15 mouse cellular contexts compared by ENCODE assay signal in the genomic region with DNA sequence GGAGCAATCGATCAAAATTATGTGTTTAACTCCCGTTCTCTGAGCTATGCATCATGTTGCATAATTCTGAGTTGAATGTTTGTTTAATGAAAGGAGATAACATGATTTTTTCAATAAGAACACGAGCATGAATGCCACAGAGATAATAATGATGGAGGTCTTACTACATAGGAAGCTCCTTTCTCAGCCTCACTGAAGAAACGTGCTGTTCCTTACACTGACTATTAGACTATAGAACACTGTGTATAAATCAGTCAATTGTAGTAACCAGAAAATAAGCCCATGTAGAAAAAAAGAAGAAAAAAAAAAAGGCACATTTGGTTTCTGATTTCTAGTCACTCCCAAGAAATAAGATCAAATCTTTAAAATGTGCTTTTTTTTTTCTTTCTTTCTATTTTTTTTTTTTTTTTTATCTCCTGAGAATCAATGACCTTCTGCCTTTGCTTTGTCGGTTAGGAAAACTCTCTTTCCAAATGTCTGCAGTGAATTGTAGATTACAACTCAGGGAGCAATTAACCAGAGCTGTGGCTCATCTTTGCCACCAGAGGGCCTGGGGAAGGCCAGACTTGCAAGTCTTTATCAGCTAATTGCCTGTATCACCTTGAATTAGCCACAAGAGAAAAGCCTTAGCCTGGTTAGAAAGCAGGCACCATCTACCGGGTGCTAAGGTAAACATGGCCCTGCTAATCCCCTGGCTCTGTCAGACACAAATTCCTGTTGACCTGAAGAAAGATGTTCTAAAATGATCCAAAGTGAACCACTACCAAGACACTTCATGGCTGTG.
DNase-seq lines count a peak whose midpoint lies in the region; ATAC-seq and TF ChIP-seq lines count a peak whose summit lies in the region.
"Had no signal": no experiment of that assay in that cellular context is flagged by ENCODE, and none has a peak within 500 bp of the region (broad histone marks: within the 10 kb centered on the region; RNA-seq: fewer than 3 reads in every experiment).

No protein-coding gene starts in this region.

- no peak overlapping the region for H3K9ac ChIP-seq in embryonic facial prominence, embryonic 14.5 days (ENCODE audit: low read depth, low read length)
- no peak overlapping the region for H3K9ac ChIP-seq in liver, embryonic 14.5 days (replicated peaks)
- no peak overlapping the region for H3K9ac ChIP-seq in liver, embryonic 12.5 days
- no peak overlapping the region for H3K9ac ChIP-seq in forebrain, embryonic 14.5 days (ENCODE audit: low read length)
- H3K9ac ChIP-seq: forebrain, embryonic 12.5 days had no signal

- H3K4me1 ChIP-seq in embryonic facial prominence, embryonic 14.5 days (ENCODE audit: control insufficient read depth, insufficient read depth, low read length): no peaks in the 10 kb centered on the region
- no peaks in the 10 kb centered on the region for H3K4me1 ChIP-seq in embryonic facial prominence, embryonic 10.5 days
- H3K4me1 ChIP-seq in liver, embryonic 14.5 days (replicated peaks; ENCODE audit: control insufficient read depth in 2 of 2, insufficient read depth in 2 of 2, low read length in 1 of 2): no peaks in the 10 kb centered on the region
- no peaks in the 10 kb centered on the region for H3K4me1 ChIP-seq in liver, embryonic 12.5 days
- no peaks in the 10 kb centered on the region for H3K4me1 ChIP-seq in small intestine, adult 2 months (ENCODE audit: control insufficient read depth, insufficient read depth, insufficient read length, low read length)
- peaks cover 16% of the 10 kb centered on the region for H3K4me1 ChIP-seq in forebrain, embryonic 14.5 days (ENCODE audit: control insufficient read depth, insufficient read depth, low read length)

- peak; percentile 31 for DNase-seq in embryonic facial prominence, embryonic 14.5 days (ENCODE audit: low spot score)
- DNase-seq in embryonic facial prominence, embryonic 10.5 days (ENCODE audit: low spot score): no peak
- peak in 2 of 3 experiments; percentile 11 to 17 for DNase-seq in liver, embryonic 14.5 days (ENCODE audit: low read depth in 3 of 3, low spot score in 3 of 3)
- DNase-seq in NIH3T3 (ENCODE audit: low read depth): peak; percentile 9
- DNase-seq in forebrain, embryonic 14.5 days (ENCODE audit: low spot score): no peak
- no peak for DNase-seq in left cerebral cortex, adult 11 months (ENCODE audit: low spot score)
- DNase-seq: cerebellum, adult 2 months; gastrocnemius, postnatal 36 days; heart, postnatal 10 days; lung, postnatal 14 days; right cerebral cortex, postnatal 4 days had no signal

- H3K27ac ChIP-seq in embryonic facial prominence, embryonic 14.5 days (replicated peaks; ENCODE audit: low read depth, low read length): no peak overlapping the region
- no peak overlapping the region for H3K27ac ChIP-seq in embryonic facial prominence, embryonic 10.5 days (replicated peaks)
- H3K27ac ChIP-seq in liver, embryonic 14.5 days: no peak overlapping the region
- H3K27ac ChIP-seq in liver, embryonic 12.5 days: no peak overlapping the region
- H3K27ac ChIP-seq in small intestine, adult 2 months (ENCODE audit: insufficient read depth, low read depth, low read length): no peak overlapping the region
- no peak overlapping the region for H3K27ac ChIP-seq in forebrain, embryonic 14.5 days (ENCODE audit: low read depth, low read length)
- H3K27ac ChIP-seq: forebrain, embryonic 12.5 days had no signal

- no peaks in the 10 kb centered on the region for H3K27me3 ChIP-seq in embryonic facial prominence, embryonic 14.5 days (replicated peaks; ENCODE audit: control insufficient read depth, insufficient read depth, low read length)
- no peaks in the 10 kb centered on the region for H3K27me3 ChIP-seq in embryonic facial prominence, embryonic 10.5 days (replicated peaks; ENCODE audit: low read depth, poor library complexity, severe bottlenecking)
- H3K27me3 ChIP-seq in liver, embryonic 14.5 days (ENCODE audit: control insufficient read depth, insufficient read depth, low read length): no peaks in the 10 kb centered on the region
- no peaks in the 10 kb centered on the region for H3K27me3 ChIP-seq in liver, embryonic 12.5 days (replicated peaks)
- no peaks in the 10 kb centered on the region for H3K27me3 ChIP-seq in small intestine, adult 2 months (ENCODE audit: control insufficient read depth, insufficient read depth, low read length)
- H3K27me3 ChIP-seq in forebrain, embryonic 14.5 days (replicated peaks; ENCODE audit: control insufficient read depth, insufficient read depth, low read length): no peaks in the 10 kb centered on the region
- H3K27me3 ChIP-seq: forebrain, embryonic 12.5 days had no signal

- no peak for TF ChIP-seq CTCF in liver, embryonic 14.5 days (IDR thresholded peaks at IDR 0.05; ENCODE audit: low read depth)
- peak; percentile 37; the same call in 1 of the 2 replicates for TF ChIP-seq CTCF in small intestine, adult 2 months (IDR thresholded peaks at IDR 0.05; ENCODE audit: extremely low read depth, insufficient read length, insufficient replicate concordance, low read depth, low read length)

- H3K4me2 ChIP-seq in embryonic facial prominence, embryonic 14.5 days (ENCODE audit: low read depth, low read length): no peak overlapping the region
- no peak overlapping the region for H3K4me2 ChIP-seq in liver, embryonic 14.5 days (ENCODE audit: low read depth)
- no peak overlapping the region for H3K4me2 ChIP-seq in liver, embryonic 12.5 days
- no peak overlapping the region for H3K4me2 ChIP-seq in forebrain, embryonic 14.5 days (ENCODE audit: low read length)
- H3K4me2 ChIP-seq: forebrain, embryonic 12.5 days had no signal

- 62% methylated on average over 6 of the region's 6 CpGs for WGBS in embryonic facial prominence, embryonic 14.5 days
- WGBS in embryonic facial prominence, embryonic 10.5 days: 74% methylated on average over 6 of the region's 6 CpGs
- WGBS in liver, embryonic 14.5 days (ENCODE audit: insufficient replicate concordance): 43% methylated on average over 6 of the region's 6 CpGs
- 43% methylated on average over 6 of the region's 6 CpGs for WGBS in liver, embryonic 12.5 days (ENCODE audit: insufficient replicate concordance)
- WGBS in small intestine, adult 2 months: 50% methylated on average over 6 of the region's 6 CpGs
- WGBS in forebrain, embryonic 14.5 days: 72% methylated on average over 6 of the region's 6 CpGs

- no peaks in the 10 kb centered on the region for H3K36me3 ChIP-seq in embryonic facial prominence, embryonic 14.5 days (ENCODE audit: control insufficient read depth, insufficient read depth, low read length)
- H3K36me3 ChIP-seq in embryonic facial prominence, embryonic 10.5 days (replicated peaks): no peaks in the 10 kb centered on the region
- H3K36me3 ChIP-seq in liver, embryonic 14.5 days (replicated peaks; ENCODE audit: control insufficient read depth, insufficient read depth, low read depth): no peaks in the 10 kb centered on the region
- no peaks in the 10 kb centered on the region for H3K36me3 ChIP-seq in liver, embryonic 12.5 days
- no peaks in the 10 kb centered on the region for H3K36me3 ChIP-seq in small intestine, adult 2 months (ENCODE audit: control insufficient read depth, insufficient read depth, low read length)
- no peaks in the 10 kb centered on the region for H3K36me3 ChIP-seq in forebrain, embryonic 14.5 days (ENCODE audit: control insufficient read depth, insufficient read depth, low read length)
- H3K36me3 ChIP-seq: forebrain, embryonic 12.5 days had no signal

- TF ChIP-seq POLR2A in small intestine, adult 2 months (IDR thresholded peaks at IDR 0.05; ENCODE audit: low read depth, low read length): no peak

- ATAC-seq in embryonic facial prominence, embryonic 14.5 days (ENCODE audit: low read depth): peak; percentile 31; the same call in 1 of the 2 replicates
- ATAC-seq in liver, embryonic 14.5 days (ENCODE audit: insufficient read depth): no peak
- no peak for ATAC-seq in liver, embryonic 12.5 days
- ATAC-seq in forebrain, embryonic 14.5 days: no peak
- ATAC-seq: inflammation-experienced regulatory T-cells, adult 6 months had no signal

- no peaks in the 10 kb centered on the region for H3K9me3 ChIP-seq in embryonic facial prominence, embryonic 14.5 days (ENCODE audit: control insufficient read depth, low read length)
- no peaks in the 10 kb centered on the region for H3K9me3 ChIP-seq in embryonic facial prominence, embryonic 10.5 days
- H3K9me3 ChIP-seq in liver, embryonic 14.5 days (ENCODE audit: control insufficient read depth, low read length): no peaks in the 10 kb centered on the region
- H3K9me3 ChIP-seq in liver, embryonic 12.5 days (replicated peaks): no peaks in the 10 kb centered on the region
- H3K9me3 ChIP-seq in forebrain, embryonic 14.5 days (replicated peaks; ENCODE audit: control insufficient read depth, low read length): no peaks in the 10 kb centered on the region
- H3K9me3 ChIP-seq: forebrain, embryonic 12.5 days had no signal

- TF ChIP-seq EP300 in liver, embryonic 14.5 days (IDR thresholded peaks at IDR 0.05; ENCODE audit: low read depth): no peak

- H3K4me3 ChIP-seq in embryonic facial prominence, embryonic 14.5 days (ENCODE audit: low read depth, low read length): no peak overlapping the region
- H3K4me3 ChIP-seq in embryonic facial prominence, embryonic 10.5 days: no peak overlapping the region
- no peak overlapping the region for H3K4me3 ChIP-seq in liver, embryonic 14.5 days (ENCODE audit: insufficient read depth in 1 of 2, low read depth in 2 of 2, low read length in 2 of 2)
- H3K4me3 ChIP-seq in liver, embryonic 12.5 days: no peak overlapping the region
- no peak overlapping the region for H3K4me3 ChIP-seq in small intestine, adult 2 months (ENCODE audit: low read depth, low read length)
- H3K4me3 ChIP-seq in forebrain, embryonic 14.5 days (ENCODE audit: low read depth, low read length): no peak overlapping the region
- H3K4me3 ChIP-seq: forebrain, embryonic 12.5 days had no signal

Comparison
In these comparisons a context has a peak if more than half of its experiments do, and no peak if none do; other contexts are left out.
1. DNase-seq: peak in embryonic facial prominence, embryonic 14.5 days (single experiment), liver, embryonic 14.5 days (2 of 3) and NIH3T3 (single experiment); none in embryonic facial prominence, embryonic 10.5 days (single experiment), forebrain, embryonic 14.5 days (single experiment) and left cerebral cortex, adult 11 months (single experiment).